Mouse (Mus musculus) urinary bladder, postnatal 36 days (tissue): ENCODE measurements around the gene Tbc1d22a.

Experiments used
- DNase-seq, 2 experiments: peaks; one replicate each; pipeline ENCODE4 v3.0.0; 2022; ENCODE audit warnings: low spot score in 2 of 2, mixed read lengths in 1 of 2

Gene Tbc1d22a

DNA sequence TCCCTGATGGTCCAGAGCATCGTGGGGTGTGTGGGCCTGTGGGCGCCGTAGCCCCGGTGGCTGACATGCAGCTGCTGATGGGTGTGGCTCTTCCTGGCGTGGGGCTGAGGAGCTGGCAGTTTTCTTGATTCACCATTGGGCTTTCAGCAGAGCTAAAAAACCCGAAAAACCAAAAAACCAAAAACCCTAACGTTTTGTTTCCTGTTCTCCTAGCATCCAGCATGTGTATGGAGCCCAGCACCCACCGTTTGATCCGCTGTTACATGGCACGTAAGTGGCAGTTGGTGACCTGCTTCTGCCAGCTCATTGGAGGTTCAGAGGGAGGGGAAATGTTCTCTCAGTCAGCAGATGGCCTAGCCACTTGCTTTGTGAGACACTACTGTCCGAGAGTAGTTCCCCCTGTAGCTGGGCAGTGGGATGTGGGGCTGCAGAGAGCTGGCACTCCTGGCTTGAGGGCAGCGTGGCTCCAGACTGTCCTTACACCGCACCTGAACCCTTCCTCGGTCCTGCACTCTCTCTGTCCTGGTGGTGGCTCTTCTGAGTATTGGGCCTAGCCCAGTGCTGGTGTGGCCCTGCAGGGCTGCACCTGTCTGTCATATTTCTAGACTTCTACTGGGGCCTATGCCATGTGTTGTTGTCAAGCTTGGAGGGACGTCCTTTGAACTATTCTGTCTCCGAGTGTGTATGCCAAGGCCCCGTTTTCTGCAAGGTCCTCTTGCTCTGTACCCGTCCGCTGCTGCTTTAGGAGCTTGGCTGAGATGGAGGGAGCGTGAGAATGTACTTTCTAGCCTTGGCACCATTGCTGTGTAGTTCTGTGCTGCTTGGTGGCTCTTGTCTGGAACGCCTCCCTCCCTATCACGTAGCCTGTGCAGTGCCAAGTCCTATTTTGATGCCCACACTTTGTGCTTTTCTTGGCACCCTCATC, 20.5 kb downstream of the Tbc1d22a start:
- DNase-seq = no peak

DNA sequence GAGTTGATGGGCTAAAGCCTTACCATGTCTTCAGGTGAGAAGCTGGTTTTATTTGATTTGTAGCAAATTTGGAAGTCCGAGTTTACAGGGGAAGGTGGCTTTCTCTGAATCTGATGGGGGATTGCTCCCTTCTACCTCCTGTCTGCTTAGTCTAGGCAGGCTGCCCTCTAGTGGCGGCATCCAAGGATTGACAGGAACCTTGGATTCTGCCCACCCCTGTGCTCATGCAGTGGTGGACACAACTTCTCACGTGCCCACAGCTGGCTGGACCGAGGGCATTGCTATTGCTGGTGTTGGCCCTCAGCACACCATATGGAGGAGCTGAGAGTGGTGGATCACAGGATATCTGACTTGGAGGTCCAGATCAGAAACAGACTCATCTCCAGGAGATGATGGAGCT, 22.0 kb downstream of the Tbc1d22a start:
- DNase-seq = peak in 1 of 2 experiments; percentile 40

DNA sequence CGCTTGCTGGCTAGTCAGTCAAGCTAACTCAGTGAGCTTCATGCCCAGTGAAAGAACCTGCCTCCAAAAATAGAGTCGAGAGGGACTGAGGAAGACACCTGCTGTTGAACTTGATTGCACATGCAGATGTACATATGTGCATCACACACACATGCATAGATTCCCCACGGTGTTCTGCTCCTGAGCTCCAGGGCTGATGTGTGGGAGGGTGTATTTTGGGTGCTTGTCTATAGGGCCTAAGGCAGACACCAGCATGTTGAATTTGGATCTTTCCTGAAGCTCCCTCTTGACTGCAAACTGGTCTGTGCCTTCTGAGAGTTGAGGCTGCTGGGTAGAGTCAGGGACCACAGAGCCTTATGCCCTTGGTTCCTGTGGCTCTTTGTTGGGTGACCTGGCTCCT, 23.8 kb downstream of the Tbc1d22a start:
- DNase-seq = no peak

DNA sequence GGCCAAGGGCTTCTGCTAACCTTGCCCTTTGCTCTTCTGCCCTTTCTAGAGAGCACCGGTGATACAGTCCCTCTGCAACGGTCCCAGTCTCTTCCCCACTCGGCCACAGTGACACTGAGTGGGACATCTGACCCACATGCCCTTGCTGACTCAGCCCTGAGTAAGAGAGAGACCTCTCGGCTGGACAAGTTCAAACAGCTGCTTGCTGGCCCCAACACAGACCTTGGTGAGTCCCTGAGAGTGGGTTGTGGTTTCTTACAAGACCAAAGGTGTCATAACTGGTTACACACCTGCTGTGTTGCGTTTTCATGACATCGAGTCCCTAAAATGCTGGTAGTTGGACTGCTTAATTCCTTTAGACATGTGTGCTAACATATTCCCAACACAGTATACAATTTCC, 24.8 kb downstream of the Tbc1d22a start:
- peak in 1 of 2 experiments; percentile 34 for DNase-seq

DNA sequence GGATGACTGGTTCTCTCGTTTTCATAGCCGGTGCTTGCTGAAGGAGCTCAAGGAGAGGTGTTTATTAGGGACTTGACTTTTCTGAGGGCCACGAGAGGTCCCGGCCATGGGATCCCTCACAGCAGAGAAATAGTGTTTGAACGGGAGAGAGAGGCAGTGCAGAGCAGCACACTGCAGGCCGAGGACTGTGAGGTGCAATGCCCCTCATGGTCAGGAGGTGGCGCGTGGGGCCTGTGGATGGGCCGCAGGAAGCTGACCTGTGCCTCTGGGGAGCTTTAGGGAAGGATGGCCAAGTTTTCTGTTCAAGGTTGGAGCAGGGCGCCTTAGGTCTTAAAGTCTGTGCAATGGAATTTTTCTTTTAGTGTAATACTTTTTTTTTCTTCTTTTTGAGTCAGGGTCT, 25.5 kb downstream of the Tbc1d22a start:
- peak in 1 of 2 experiments; percentile 64 for DNase-seq

DNA sequence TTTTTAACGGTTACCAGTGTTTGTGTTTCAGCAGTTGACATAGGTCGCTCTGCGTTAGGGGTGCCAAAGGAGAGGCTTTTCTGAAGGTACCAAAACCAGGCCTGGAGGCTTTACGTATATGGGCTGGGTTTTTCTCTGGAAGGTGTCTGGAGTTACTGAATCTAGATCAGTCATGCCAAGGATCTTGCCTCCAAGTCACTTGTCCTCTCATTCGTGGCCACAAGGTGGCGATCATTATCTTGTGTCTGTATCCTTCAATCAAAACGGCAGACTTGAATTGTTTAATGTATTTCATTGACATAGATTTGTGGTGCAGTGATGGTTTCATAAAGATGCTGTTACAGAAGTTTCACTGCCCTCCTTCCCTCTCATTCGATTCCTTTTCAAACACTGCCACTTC, 29.4 kb downstream of the Tbc1d22a start:
- DNase-seq = peak; percentile 41 to 62

DNA sequence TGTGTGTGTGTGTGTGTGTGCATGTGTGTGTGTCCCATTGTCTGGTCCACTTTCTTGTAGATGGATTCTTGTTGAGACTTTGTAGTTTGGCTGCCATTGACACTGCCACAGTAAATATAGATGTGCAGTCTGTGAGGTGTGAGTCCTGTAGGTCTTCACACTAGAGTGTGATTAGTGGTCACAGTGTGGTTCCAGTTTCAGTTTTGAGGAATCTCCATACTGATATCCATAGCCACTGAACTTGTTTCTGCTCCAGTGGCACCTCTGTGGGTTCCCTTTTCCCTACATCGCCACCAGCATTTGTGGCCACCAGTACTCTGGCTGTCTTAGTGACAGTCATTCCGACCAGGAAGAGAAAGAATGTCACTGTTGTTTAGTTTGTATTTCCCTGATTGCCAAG, 30.1 kb downstream of the Tbc1d22a start:
- no peak for DNase-seq

DNA sequence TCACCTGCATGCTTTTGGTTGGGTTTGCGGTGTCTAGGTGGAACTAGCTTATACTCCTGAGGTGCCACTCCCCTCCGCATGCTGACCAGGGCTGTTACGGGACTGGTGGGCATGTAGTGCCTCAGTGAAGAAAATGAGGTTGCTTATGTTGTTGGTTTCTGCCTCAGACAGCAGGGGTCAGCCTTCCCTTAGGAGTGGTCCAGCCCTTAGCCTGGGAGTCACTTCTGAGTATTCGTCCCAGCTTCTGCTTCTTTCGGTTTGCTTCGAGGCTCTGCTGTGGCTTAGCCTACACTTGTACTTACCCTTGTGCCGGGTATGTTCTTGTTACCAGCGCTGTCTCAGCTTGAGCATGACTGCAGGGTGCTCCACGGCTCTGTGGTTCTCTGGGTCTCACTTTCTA, 36.0 kb downstream of the Tbc1d22a start:
- DNase-seq = peak in 1 of 2 experiments; percentile 22

DNA sequence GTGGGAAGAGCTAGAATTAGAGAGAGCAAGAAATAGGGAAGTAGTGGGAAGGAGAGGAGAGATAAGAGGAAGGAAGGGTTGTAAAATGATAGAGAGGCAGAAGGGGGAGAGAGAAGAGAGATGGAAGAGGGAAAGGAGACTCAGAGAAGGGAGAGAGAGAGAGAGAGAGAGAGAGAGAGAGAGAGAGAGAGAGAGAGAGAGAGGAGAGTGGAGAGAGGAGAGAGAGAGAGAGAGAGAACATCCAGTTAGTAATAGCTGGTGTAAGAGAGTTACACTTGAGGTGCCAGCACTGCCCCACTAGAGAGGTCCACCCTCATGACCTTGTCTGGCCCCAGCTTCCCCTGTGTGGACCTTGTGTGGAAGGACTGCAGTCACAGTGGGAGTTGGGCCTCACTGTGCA, 37.9 kb downstream of the Tbc1d22a start:
- no peak for DNase-seq

DNA sequence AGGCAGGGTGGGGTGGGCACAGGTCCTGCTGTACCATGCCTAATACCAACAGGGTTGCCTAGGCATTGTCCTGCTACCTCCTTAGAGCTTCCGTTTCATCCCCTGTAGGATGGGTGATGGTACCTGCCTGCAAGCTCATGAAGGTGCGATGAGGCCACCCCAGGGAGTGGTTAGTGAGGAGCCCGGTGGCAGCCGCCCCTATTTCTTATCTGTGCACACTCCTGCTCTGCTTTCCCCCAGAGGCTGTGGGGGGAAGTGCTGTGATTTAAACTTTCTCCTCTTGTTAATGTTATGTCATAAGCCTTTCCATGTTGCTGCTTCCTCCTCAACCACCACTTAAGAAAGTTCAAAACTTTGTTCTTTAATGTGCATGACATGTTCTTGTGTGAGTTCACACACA, 38.4 kb downstream of the Tbc1d22a start:
- DNase-seq = no peak

DNA sequence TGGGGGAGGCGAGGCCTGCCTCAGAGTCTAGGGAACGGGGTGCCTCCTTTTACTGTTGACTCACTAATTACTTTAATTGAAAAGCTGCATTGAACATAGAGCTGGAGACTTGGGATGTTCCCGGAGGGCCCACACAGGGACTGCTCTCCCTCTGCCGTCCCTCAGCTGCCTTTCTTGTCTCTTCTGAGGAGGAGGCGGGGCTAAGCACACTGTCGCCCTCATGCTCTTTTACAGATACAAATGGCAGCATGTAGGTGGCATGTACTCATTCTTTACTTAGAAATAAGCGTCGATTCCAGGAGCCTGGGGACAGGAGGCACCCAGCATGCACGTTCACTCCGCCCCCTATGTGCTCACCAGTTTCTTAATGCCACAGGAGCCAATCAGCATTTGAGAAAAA, 39.2 kb downstream of the Tbc1d22a start:
- no peak for DNase-seq

DNA sequence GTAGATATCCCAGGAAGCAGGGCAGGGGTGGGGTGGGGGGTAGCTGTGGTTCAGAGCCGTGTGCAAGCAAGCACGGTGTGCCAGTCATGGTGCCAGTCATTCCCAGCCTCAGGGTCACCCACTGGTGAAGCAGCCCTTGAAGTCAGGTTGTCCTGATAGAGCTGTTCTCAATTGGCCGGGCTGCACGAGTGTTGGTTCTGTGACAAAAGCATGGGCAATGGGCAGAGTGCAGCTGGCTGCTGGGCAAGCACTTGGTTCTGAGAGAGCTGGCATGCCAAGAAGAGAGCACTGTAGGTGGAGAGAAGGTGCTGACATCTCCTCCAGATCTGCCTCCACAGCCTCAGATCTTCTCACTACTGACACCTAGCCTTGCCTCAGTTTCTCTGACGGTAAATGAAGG, 41.9 kb downstream of the Tbc1d22a start:
- DNase-seq = no peak

DNA sequence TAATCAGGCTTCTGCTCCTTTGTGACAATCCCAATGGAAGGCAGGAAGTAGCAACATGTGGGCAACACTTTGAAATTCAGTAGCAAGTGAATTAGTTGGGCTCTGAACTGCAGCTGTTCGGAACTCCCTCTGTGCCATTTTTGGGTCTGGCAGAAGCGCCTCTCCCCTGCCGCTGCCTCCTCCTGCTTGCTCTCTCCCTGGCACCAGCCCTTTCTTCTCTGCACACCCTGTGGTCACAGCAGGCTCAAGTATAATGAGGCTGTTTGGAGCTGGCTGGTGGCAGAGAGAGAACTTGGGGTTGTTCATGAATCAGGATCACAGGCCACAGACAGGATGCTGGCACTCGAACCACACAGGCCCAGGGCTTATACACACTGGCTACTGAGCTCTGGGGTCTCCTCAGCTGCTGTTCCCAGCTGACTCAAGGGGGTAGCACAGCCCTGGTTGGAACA, 42.5 kb downstream of the Tbc1d22a start:
- DNase-seq = no peak

DNA sequence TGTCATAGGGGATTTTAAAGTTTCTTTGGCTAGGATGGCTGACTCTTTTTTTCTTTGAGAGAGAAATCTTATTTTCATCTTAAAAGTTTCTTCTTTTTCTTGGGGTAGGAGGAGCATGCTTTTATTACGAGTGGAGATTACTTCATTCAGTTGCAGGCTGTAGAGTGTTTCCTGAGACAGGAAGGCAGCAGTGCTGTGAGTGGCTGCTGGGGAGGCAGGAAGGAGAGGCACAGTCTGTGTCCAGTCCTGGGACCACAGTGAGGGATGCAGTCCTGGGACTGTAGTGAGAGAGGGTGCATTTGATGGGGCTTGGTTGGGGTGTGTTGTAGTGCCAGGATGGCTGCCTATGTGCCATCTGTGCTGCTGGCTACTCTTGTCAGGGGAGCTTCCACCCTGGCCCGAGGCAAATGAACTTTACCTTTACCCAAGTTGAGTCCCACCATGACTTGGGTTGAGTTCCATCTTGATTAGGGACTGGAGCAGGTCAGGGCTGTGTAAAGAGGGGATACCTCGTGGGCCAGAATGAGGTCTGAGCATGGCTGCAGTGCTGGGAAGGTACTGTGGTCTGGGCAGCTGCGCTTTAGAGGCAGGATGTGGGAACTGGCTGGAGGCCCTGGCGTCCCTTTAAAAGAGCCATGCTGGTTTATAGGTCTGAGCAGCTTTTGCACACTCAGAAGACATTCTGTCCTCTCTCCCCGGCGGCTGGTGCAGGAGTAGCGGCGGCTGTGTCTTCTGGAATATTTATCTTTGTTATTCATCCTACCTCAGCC, 43.8 kb downstream of the Tbc1d22a start:
- DNase-seq = no peak

DNA sequence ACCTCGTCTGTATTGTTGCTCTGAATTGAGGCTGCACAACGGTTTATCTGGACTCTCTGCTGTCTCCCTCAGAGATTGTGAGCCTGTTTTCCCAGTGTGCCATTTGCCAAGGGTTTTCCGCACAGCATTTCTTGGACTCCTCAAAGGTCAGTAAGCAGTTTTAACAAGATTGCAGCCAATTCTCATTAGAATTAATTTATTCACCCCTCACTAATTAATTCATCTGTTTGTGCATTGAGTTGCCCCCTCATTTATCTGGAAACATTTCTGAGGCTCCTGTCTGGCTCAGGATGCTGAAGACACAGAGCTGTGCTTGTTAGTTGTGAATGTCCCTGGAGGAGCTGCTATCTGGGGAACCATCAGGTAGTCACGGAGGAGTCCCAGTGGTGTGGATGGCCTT, 45.0 kb downstream of the Tbc1d22a start:
- DNase-seq = no peak

DNA sequence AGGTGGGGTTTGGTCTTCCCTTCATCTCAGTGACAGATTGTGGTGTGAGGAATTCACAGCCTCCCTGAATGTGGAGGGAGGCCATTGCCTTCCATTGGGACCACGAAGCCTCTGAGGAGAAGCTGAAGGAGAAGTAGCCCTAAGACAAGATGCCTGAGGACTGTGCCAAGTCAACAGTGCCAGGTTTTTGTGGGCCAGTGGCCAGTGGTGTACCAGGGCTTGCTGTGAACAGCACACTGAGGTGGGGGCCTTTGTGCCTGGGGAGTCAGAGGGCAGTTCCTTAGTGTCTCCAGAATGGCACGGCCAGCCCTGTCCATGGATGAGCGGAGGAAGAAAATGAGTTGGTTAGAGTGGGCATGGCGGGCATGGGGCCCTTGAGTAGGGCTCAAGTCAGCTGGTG, 45.9 kb downstream of the Tbc1d22a start:
- no peak for DNase-seq

DNA sequence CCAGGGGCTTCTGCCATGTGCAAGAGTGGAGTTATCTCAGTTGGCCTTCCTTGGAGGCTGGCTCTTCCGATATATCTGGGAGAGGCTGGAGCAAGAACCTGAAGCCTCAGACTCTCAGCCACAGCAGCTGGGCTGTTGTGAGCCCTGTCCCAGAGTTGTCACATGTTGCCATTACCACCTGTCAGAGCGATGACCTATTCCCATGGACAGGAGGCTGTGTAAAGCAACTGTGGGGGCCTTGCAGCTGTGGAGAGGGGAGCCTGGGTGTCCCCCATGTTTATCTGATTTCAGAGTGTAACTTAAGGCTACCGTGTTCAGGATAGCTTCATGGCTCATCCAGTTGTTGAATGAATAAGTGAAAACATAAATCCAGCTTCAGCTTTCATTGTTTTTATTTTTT, 50.1 kb downstream of the Tbc1d22a start:
- no peak for DNase-seq

DNA sequence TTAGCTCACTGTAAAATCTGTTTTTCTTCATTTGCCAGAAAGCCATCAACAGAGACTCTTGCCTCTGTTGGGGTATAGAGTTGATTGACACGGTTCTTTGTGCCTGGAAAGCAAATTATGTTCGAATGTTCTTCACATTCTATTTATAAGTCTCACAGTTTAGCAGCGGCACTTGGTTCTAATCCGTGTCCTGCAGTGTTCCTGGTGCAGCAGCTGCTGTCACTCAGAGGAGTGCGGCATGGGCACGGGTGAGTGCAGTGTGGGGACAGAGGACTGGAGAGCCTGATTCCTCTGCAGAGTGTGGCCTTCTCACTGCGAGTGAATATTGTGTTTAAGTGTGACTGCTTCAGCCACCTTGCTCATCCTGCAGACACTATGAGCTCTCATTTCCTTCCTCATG, 50.5 kb downstream of the Tbc1d22a start:
- DNase-seq = no peak

DNA sequence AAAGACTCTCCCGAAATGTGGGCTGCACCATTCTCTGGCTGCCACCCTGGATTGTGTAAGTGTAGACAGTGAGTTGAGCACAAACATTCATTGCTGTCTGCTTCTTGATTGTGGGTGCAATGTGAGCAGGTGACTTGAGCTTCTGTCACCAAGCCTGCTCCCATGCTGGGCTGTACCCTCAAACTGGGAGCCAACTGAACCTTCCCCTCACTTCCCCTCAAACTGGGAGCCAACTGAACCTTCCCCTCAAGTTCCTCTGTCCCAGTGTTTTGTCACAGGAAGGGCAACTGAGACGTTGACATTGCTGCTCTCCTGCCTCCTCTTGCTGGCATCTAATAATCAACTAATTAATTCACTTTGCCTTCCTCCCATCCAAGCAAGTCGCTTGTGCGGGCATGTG, 52.7 kb downstream of the Tbc1d22a start:
- DNase-seq = no peak

DNA sequence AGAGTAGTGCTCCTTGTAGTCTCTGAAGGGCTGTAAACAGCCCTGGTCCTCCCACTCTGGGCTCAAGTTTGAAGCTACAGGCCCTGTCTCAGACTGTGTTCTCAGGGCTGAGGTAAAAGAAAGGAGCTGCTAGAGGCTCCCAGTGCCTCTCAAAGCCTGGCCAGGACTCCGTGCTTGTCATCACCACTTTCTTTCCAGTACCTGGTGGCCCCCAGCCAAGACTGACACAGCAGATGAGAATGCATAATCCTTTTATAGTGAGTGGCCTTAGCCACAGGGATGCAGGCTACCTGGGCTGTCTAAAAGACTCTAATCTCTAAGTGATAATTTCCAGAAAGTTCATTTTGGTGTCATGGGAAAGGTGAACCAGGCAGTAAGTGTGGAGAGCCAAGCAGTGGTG, 54.3 kb downstream of the Tbc1d22a start:
- DNase-seq = no peak

DNA sequence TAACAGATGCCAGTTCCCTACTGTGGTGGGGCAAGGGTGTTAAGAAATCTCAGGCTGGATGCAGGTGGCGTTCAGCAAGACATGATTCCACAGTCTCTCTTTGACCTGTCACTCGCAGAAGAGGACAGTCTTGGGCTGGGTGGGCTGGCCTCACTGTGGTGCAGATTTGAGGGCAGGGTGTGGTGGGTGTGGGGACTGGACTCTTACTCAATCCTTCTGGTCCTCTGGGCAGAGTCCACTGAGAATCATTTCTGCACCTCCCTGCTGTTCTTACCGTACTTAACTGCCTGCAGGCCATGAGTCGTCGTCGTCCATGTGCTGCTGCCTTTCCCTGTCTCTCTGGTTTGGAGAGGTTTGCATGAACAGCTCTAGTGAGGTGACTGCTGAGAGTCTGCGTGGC, 61.5 kb downstream of the Tbc1d22a start:
- peak in 1 of 2 experiments; percentile 19 for DNase-seq

DNA sequence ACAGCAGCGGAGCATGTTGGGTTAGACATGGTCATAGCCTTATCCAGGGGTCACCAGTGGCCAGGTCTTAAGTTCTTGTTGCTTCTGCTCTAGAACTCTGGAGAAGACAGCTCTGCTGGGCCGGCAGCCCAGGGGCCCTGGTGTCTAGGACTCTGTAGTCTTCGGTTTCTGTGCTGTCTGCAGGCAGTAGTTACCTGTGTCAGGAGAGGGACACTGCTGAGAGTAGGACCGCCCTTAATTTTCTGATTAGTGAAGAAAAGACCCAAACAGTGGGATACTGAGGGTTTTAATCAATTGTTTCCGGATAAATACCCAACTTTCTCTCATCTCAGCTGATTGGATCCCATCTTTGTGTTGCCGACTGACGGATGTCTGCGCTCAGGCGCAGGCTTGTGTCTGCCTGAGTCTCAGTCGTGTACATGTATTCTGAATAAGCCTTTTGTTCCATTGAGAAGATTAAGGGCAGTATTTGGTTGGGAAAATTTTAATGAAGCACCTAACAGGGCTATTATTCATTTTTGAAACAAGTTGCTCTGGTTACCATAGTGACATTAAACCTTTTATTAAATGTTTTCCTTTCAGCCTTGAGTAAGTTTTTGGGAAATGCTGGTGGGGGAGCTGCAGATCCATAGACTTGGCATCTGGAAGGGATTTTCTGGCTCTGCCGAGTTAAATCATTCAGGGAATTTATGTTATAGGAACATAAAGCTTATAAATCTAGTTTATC, 62.4 kb downstream of the Tbc1d22a start:
- no peak for DNase-seq
